Mouse (Mus musculus): Measurements from ENCODE around the gene Igfbpl1.

Gene Igfbpl1

GRCm38 (mm10) chr4:45771173-45771572 is 55.5 kb downstream of the Igfbpl1 start:
- DNase-seq (ENCODE audit: low read depth, low spot score) = no peak

GRCm38 (mm10) chr4:45770638-45771033 is 56.1 kb downstream of the Igfbpl1 start:
- no peak for DNase-seq (ENCODE audit: low read depth, low spot score)

DNA sequence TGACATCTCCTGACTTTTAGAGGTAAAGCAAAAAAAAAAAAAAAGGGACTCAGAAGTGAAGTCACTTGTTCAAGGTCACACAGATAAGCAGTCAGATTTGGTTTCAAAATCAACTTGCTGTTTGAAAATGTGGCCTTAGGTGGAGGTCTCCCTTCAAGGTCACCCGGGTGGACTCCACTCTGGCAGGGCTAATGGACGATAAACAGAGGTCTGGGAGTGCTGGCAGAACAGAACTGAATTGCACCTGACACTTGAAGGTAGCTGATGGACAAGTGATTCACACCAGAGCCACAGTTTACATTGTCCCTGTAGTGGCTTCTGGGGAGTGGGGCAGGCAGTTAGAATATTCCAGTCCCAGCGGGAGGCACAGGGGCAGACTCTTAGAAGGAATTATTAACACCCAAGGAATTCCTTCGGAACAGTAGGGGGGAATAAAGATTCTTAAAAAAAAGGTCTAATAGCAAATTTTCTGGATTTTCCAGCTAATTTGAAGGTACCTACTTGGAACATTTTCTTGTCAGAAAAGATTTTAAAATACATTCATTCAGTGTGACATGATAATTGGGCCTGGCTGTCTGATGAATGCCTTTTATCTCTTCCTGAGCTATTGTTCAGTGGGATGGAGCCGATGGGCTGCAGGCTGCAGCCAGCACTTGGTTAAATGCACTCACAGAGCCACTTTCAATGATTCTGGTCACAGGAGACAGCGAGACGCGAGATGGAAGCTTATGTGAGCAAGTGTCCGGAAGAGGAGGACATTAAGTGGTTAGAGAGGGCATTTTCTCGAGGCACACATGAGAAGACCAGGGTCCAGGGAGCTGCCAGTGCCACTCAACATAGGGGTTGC is 56.7 kb downstream of the Igfbpl1 start:
- no peak for DNase-seq (ENCODE audit: low read depth, low spot score)

DNA sequence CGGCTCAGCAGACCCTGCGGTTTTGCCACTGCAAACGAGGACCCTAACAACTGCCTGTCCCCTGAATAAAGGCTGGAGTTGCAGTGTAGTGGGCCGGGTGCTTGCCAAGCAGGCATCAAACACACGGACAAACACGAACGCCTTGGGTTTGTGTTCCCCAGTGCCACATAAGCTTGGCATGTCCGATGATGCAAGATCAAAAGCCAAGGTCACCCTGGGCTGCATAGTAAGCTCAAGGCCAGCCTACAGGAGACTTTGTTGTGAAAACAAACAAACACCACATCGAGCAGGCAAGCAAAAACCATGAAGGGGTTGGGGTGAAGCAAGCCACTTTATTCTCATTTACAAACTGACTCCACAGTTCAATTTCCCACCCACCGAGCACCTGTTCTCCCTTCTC is 57.6 kb downstream of the Igfbpl1 start:
- DNase-seq (ENCODE audit: low read depth, low spot score) = no peak

DNA sequence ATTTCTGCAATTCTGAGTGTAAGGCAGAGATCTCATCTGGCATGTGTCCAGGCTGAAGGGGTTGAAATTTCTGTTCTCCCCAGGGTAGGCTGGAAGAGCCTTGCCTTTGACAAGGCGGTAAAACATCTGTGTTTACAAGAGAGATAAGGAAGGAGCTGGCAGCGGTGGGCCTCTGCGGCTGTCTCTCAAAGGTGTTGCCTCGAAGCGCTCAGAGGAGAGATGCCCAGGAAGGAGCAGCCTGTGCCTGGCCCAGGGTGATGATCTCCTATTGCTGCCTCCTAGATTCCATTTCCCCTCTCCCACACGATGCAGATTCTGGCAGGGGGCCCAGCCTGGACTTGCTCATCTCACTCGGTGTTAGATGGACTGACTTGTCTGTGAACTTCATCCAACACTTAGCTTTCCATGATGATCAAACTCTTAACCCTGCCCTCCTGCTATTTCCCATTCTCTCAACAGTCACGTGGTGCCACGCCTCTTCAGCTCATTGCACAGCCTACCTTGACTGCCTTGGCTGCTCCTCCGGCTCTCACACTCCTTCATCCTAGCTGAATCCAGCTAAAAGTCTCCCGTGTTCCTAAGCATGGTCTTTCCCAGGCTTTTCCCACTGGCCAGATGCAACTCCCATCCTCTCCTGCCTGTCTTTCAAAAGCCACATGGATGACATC is 58.7 kb downstream of the Igfbpl1 start:
- DNase-seq (ENCODE audit: low read depth, low spot score) = no peak

DNA sequence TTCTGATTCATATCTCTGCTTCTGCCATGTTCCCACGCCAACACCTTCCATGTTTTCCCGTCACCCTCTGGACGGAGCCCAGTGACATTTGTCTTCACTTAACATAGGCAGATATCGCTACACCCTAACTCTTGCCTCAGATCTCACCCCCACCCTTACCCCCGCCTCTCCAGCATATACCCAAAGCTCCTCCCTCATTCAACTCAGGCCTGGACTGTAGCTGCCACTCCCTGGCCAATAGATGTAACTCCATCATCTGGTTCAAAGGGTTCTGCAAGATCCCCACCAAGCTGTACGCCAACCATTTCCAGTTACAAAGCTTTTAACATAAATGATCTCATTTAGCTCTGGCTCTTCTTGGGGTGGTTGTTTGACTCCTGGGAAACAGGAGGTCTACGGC is 59.9 kb downstream of the Igfbpl1 start:
- DNase-seq (ENCODE audit: low read depth, low spot score) = no peak

GRCm38 (mm10) chr4:45765565-45766201 is 61.0 kb downstream of the Igfbpl1 start:
- DNase-seq (ENCODE audit: low read depth, low spot score) = no peak

- no peak for DNase-seq (ENCODE audit: low read depth, low spot score)
Observed at GRCm38 (mm10) chr4:45765121-45765564, 61.6 kb downstream of the Igfbpl1 start.

DNA sequence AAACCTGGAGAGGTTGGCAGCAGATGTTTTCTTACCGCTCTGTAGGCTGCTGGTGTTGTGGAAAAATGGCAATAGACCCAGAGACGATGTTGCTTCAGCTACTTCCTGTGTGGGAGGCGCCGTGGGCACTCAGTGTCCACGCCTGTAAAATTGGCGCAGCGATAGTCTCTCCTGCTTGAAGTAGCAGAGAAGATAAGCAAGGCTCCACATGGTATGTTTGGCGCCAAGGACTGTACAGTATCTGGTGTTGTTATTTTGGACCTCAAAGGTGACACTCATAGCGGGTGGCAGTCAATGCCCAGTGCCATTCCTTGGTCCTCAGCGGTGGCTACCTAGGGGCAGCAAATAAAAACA is 62.6 kb downstream of the Igfbpl1 start:
- DNase-seq (ENCODE audit: low read depth, low spot score) = no peak

DNA sequence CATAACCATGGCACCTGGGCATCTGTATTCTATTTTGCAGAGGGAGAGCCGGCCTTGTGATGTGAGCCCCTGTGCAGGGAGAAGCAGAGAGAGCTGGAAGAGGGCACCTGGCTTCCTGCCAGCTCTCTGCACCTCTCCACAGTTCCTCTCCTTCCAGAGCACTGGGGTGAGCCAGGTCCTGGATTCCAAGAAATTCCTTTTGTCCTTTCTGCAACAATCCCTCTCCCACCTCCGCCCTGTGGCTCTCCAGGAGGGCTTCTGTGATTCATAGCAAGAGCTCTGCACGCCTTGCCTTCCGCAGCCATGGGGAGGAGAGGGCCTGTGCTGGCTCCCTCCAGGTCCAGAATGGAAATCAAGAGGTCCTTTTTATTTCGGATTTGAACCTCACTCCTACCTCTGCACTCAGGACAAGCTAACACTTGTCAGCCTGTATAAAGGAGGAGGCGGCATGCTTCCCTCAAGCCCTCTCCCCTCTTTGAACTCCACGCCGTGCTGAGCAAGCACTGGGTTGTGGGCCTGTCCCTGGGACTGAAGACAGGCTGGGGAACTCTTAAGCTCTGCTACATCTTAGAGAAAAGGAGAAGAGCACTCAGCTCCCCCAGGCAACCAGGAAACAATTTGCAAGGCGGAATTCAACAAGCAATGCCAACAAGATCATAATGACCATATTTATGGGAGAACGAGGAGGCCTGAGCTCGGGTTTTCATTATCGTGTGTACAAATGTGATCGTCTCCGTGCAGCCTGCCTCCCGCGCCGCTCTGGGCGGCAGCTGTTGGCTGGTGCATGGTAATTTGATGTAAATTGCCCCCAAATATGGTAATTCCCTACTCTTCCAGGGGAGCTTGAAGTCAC is 63.2 kb downstream of the Igfbpl1 start:
- no peak for DNase-seq (ENCODE audit: low read depth, low spot score)

DNA sequence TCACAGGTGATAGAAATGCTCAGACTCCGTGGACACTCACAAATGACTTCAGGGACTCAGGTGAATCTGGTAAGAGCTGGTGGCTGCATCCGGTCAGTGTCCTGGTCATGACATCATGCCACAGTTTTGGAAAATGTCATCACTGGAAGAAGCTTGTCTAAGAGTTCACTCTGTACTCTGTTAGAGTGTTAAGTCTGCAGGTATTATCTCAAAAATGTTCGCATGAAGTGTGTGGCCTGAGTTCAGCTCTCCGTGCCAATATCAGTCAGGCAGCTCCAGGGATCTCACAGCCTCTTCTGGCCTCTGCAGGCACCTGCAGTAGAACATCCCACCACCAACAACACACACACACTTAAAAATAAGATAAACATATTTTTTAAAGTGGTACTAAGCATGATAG is 64.1 kb downstream of the Igfbpl1 start:
- DNase-seq (ENCODE audit: low read depth, low spot score) = no peak
